Mouse (Mus musculus): ENCODE data around the gene Pfas. TPM values are rescaled to one million over a fixed set of nuclear protein-coding genes. Genes with fewer than 3 reads are reported as not detected.

Gene Pfas
- total RNA-seq, 1 experiment: 119 TPM

DNA sequence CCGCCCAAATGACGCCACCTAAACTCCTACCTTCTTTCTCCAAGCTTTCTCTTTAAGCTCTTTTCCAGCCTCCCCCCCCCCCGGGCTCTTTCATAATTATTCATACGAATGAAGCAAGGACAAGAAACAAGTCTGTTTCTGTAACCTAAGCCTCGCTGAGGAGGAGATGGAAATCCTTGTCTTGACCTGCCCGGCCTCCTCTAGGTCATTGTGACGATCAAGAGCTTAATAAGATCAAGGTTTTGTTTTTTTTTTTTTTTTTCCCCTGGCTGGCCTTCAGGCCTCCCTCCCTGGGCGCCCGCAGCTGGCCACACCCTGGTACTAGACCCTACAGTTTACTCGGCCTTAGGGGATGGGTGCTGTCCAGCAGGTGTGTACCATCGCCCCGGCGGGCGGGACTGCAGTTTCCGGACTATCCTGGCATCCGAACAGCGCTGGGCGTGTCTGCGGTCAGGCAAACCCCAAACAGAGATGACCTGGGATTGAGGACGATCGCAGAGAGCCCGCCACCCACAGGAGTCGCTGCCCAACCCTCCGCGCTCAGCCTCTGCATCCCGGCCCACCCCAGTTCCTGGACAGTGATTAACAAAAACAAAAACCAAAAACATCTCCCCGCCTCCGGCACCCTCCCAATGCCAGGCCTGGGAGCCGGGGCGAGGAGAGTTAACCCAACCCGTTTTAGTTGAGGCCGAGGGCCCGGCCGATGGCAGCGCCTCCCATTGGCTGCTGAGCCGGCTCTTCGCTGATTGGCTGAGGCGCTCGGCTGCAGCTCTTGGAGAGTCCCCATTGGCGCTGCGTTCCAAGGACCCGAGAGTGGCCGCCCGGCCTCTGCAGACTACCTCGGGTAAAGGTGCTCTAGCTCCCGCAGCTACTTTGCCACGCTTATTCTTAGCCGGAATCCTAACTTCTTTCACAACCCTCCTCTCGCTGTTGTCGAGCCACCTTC is 40.6 kb downstream of the Pfas start, which contains the start of gene Slc25a35:
Gene Slc25a35 (plus strand): TSS at position 795 of the 946 bp plus-strand sequence.
- peak; percentile 83 for DNase-seq (ENCODE audit: low read depth, low spot score)
- in situ Hi-C loops (cut with MboI; ENCODE audit: low sequenced_read_pairs in 2 of 2, unreplicated experiment in 2 of 2): no loop called here
- no peak within 1 kb of the TSS for H3K27ac ChIP-seq (ENCODE audit: insufficient read depth, low read depth, low read length, poor library complexity, severe bottlenecking)

GRCm38 (mm10) chr11:68966554-68966953 is 41.7 kb downstream of the Pfas start:
- Histone ChIP-seq H3K9me3 (ENCODE audit: control insufficient read depth, insufficient read depth, low read depth, low read length) (no peaks in the 10 kb centered on the region), H3K4me3 (ENCODE audit: insufficient read depth in 1 of 2, low read depth in 1 of 2, low read length in 2 of 2, poor library complexity in 1 of 2, severe bottlenecking in 1 of 2) (no peak overlapping the region), H3K4me1 (ENCODE audit: control insufficient read depth in 2 of 2, insufficient read depth in 2 of 2, low read length in 2 of 2, poor library complexity in 1 of 2) (peaks cover 4 to 12% of the 10 kb centered on the region in 2 experiments; a peak in 1 of 4 replicates), H3K9ac (ENCODE audit: insufficient read depth, low read depth, low read length, poor library complexity, severe bottlenecking) (no peak overlapping the region), H3K36me3 (ENCODE audit: control insufficient read depth, insufficient read depth, low read length, poor library complexity, severe bottlenecking) (0 out of 2 replicates have a peak, but pooled peaks cover 5% of the 10 kb centered on the region), H3K27ac (ENCODE audit: insufficient read depth, low read depth, low read length, poor library complexity, severe bottlenecking) (no peak overlapping the region)
- DNase-seq (ENCODE audit: low read depth, low spot score): no peak
- TF ChIP-seq CHD2 (IDR thresholded peaks at IDR 0.05; ENCODE audit: low read depth, low read length) (no peak), MAFK (IDR thresholded peaks at IDR 0.05; ENCODE audit: insufficient read depth, low read depth, low read length) (no peak), HCFC1 (IDR thresholded peaks at IDR 0.05; ENCODE audit: borderline replicate concordance, insufficient read depth, low read length) (no peak), ZNF384 (IDR thresholded peaks at IDR 0.05; ENCODE audit: low read depth, low read length) (no peak), ZC3H11A (IDR thresholded peaks at IDR 0.05; ENCODE audit: borderline replicate concordance, low read depth, low read length) (no peak)
- in situ Hi-C loops (cut with MboI; ENCODE audit: low sequenced_read_pairs in 2 of 2, unreplicated experiment in 2 of 2): no loop called here

More for the DNA sequence above, 40.6 kb downstream of the Pfas start, which contains the start of gene Slc25a35:
- H3K9me3 ChIP-seq (ENCODE audit: control insufficient read depth, insufficient read depth, low read depth, low read length): no peaks in the 10 kb centered on the region
- H3K4me3 ChIP-seq (ENCODE audit: insufficient read depth in 1 of 2, low read depth in 1 of 2, low read length in 2 of 2, poor library complexity in 1 of 2, severe bottlenecking in 1 of 2): peak within 1 kb of the TSS; percentile 69 to 73
- TF ChIP-seq ZNF384 (IDR thresholded peaks at IDR 0.05; ENCODE audit: low read depth, low read length) (peak; percentile 55; the same call in 1 of the 2 replicates), HCFC1 (IDR thresholded peaks at IDR 0.05; ENCODE audit: borderline replicate concordance, insufficient read depth, low read length) (no peak)
- 0 out of 2 replicates have a peak, but pooled peaks cover 6% of the 10 kb centered on the region for H3K36me3 ChIP-seq (ENCODE audit: control insufficient read depth, insufficient read depth, low read length, poor library complexity, severe bottlenecking)
- peaks cover 4 to 15% of the 10 kb centered on the region in 2 experiments; a peak in 3 of 4 replicates for H3K4me1 ChIP-seq (ENCODE audit: control insufficient read depth in 2 of 2, insufficient read depth in 2 of 2, low read length in 2 of 2, poor library complexity in 1 of 2)
- H3K9ac ChIP-seq (ENCODE audit: insufficient read depth, low read depth, low read length, poor library complexity, severe bottlenecking): peak within 1 kb of the TSS; percentile 48; the same call in 1 of the 2 replicates

DNA sequence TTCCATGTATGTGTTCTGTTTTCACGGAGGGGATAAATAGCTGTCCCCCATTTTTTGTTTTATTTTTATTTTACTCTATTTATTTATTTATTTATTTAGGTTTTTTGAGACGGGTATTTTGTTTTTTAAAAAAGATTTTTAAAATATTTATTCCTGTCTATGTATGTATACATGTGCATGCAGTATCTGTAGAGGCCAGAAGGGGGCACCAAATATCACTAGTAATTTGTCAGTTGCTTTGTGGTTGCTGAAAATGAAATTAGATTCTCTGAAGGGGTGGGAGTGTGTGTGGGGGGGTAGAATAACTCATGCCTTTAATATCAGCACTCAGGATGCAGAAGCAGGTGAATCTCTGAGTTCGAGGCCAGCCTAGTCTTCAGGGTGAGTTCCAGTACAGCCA is 42.4 kb downstream of the Pfas start:
- Histone ChIP-seq H3K9ac (ENCODE audit: insufficient read depth, low read depth, low read length, poor library complexity, severe bottlenecking) (no peak overlapping the region), H3K27ac (ENCODE audit: insufficient read depth, low read depth, low read length, poor library complexity, severe bottlenecking) (no peak overlapping the region), H3K36me3 (ENCODE audit: control insufficient read depth, insufficient read depth, low read length, poor library complexity, severe bottlenecking) (0 out of 2 replicates have a peak, but pooled peaks cover 4% of the 10 kb centered on the region), H3K9me3 (ENCODE audit: control insufficient read depth, insufficient read depth, low read depth, low read length) (no peaks in the 10 kb centered on the region), H3K4me3 (ENCODE audit: insufficient read depth in 1 of 2, low read depth in 1 of 2, low read length in 2 of 2, poor library complexity in 1 of 2, severe bottlenecking in 1 of 2) (no peak overlapping the region), H3K4me1 (ENCODE audit: control insufficient read depth in 2 of 2, insufficient read depth in 2 of 2, low read length in 2 of 2, poor library complexity in 1 of 2) (peaks cover 4 to 7% of the 10 kb centered on the region in 2 experiments; a peak in 1 of 4 replicates)
- TF ChIP-seq CHD2 (IDR thresholded peaks at IDR 0.05; ENCODE audit: low read depth, low read length): no peak
- TF ChIP-seq HCFC1 (IDR thresholded peaks at IDR 0.05; ENCODE audit: borderline replicate concordance, insufficient read depth, low read length): no peak
- TF ChIP-seq MAFK (IDR thresholded peaks at IDR 0.05; ENCODE audit: insufficient read depth, low read depth, low read length): no peak
- TF ChIP-seq ZC3H11A (IDR thresholded peaks at IDR 0.05; ENCODE audit: borderline replicate concordance, low read depth, low read length): no peak
- no peak for TF ChIP-seq ZNF384 (IDR thresholded peaks at IDR 0.05; ENCODE audit: low read depth, low read length)
- DNase-seq (ENCODE audit: low read depth, low spot score): no peak
- in situ Hi-C loops (cut with MboI; ENCODE audit: low sequenced_read_pairs in 2 of 2, unreplicated experiment in 2 of 2): no loop called here

DNA sequence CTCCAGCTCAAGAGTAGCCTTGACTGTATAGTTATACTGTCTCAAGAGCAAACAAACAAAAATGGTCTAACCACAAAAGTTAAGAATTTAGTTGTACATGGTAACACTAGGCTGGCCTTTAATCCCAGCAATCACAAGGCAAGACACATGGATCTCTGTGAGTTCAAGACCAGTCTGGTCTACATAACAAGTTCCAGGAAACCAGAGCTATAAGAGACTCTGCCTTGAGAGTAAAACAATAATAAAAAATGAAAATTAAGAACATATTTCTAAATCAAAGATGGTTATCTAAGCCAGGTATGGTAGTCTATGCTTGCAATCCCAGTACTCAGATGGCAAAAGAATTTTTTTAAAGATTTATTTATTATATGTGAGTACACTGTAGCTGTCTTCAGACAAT is 43.2 kb downstream of the Pfas start:
- in situ Hi-C loops (cut with MboI; ENCODE audit: low sequenced_read_pairs in 2 of 2, unreplicated experiment in 2 of 2): no loop called here
- Histone ChIP-seq H3K36me3 (ENCODE audit: control insufficient read depth, insufficient read depth, low read length, poor library complexity, severe bottlenecking) (0 out of 2 replicates have a peak, but pooled peaks cover 3% of the 10 kb centered on the region), H3K4me3 (ENCODE audit: insufficient read depth in 1 of 2, low read depth in 1 of 2, low read length in 2 of 2, poor library complexity in 1 of 2, severe bottlenecking in 1 of 2) (no peak overlapping the region), H3K4me1 (ENCODE audit: control insufficient read depth in 2 of 2, insufficient read depth in 2 of 2, low read length in 2 of 2, poor library complexity in 1 of 2) (peaks cover 4 to 6% of the 10 kb centered on the region in 2 experiments; a peak in 1 of 4 replicates), H3K9me3 (ENCODE audit: control insufficient read depth, insufficient read depth, low read depth, low read length) (no peaks in the 10 kb centered on the region), H3K9ac (ENCODE audit: insufficient read depth, low read depth, low read length, poor library complexity, severe bottlenecking) (no peak overlapping the region), H3K27ac (ENCODE audit: insufficient read depth, low read depth, low read length, poor library complexity, severe bottlenecking) (no peak overlapping the region)
- no peak for TF ChIP-seq HCFC1 (IDR thresholded peaks at IDR 0.05; ENCODE audit: borderline replicate concordance, insufficient read depth, low read length)
- no peak for TF ChIP-seq CHD2 (IDR thresholded peaks at IDR 0.05; ENCODE audit: low read depth, low read length)
- TF ChIP-seq ZNF384 (IDR thresholded peaks at IDR 0.05; ENCODE audit: low read depth, low read length): no peak
- no peak for TF ChIP-seq MAFK (IDR thresholded peaks at IDR 0.05; ENCODE audit: insufficient read depth, low read depth, low read length)
- TF ChIP-seq ZC3H11A (IDR thresholded peaks at IDR 0.05; ENCODE audit: borderline replicate concordance, low read depth, low read length): no peak
- DNase-seq (ENCODE audit: low read depth, low spot score): no peak

All from ES-E14 (cell line).